ENCODE assay signal across 8 mouse cellular contexts in genomic region chr4:135872589-135873391, GRCm38 (mm10). TPM values are rescaled to one million over a fixed set of nuclear protein-coding genes. Genes with fewer than 3 reads are reported as not detected.
DNase-seq lines count a peak whose midpoint lies in the region; ATAC-seq and TF ChIP-seq lines count a peak whose summit lies in the region.

No protein-coding gene starts in this region.

- DNase-seq in embryo, embryonic 10.5 days (ENCODE audit: low spot score): peak; percentile 65
- DNase-seq in embryo, embryonic 11 days: no peak
- peak; percentile 19 to 29 for DNase-seq in B cell, adult 2 months
- no peak for DNase-seq in forebrain, embryonic 14.5 days (ENCODE audit: low spot score)
- no peak for DNase-seq in stomach, postnatal 0 days (ENCODE audit: low spot score)
- no peak for DNase-seq in spleen, adult 12 weeks (ENCODE audit: low spot score)

- TF ChIP-seq CTCF in stomach, postnatal 0 days (IDR thresholded peaks at IDR 0.05; ENCODE audit: low read depth): no peak

- peaks cover 40% of the 10 kb centered on the region for H3K4me1 ChIP-seq in forebrain, embryonic 14.5 days (ENCODE audit: control insufficient read depth, insufficient read depth, low read length)
- H3K4me1 ChIP-seq in limb, embryonic 15.5 days: peaks cover 45% of the 10 kb centered on the region
- H3K4me1 ChIP-seq in stomach, postnatal 0 days (replicated peaks; ENCODE audit: control insufficient read depth, insufficient read depth): peaks cover 18% of the 10 kb centered on the region; the same call in 1 of the 2 replicates

- H3K36me3 ChIP-seq in forebrain, embryonic 14.5 days (ENCODE audit: control insufficient read depth, insufficient read depth, low read length): peaks cover 25% of the 10 kb centered on the region
- H3K36me3 ChIP-seq in limb, embryonic 15.5 days: peaks cover 13% of the 10 kb centered on the region
- H3K36me3 ChIP-seq in stomach, postnatal 0 days (ENCODE audit: control insufficient read depth, insufficient read depth, low read length): no peaks in the 10 kb centered on the region

- H3K9ac ChIP-seq in forebrain, embryonic 14.5 days (ENCODE audit: low read length): peak overlapping the region; percentile 95
- H3K9ac ChIP-seq in limb, embryonic 15.5 days: peak overlapping the region; percentile 72
- H3K9ac ChIP-seq in stomach, postnatal 0 days (ENCODE audit: low read length): peak overlapping the region; percentile 90

- no peaks in the 10 kb centered on the region for H3K9me3 ChIP-seq in forebrain, embryonic 14.5 days (replicated peaks; ENCODE audit: control insufficient read depth, low read length)
- H3K9me3 ChIP-seq in limb, embryonic 15.5 days: no peaks in the 10 kb centered on the region
- no peaks in the 10 kb centered on the region for H3K9me3 ChIP-seq in stomach, postnatal 0 days (ENCODE audit: control insufficient read depth, low read length)

- TF ChIP-seq EP300 in stomach, postnatal 0 days (optimal IDR thresholded peaks at IDR 0.05): no peak

- 7% methylated on average over 17 of the region's 17 CpGs for whole genome bisulfite sequencing in forebrain, embryonic 14.5 days
- 7% methylated on average over 17 of the region's 17 CpGs for WGBS in limb, embryonic 15.5 days
- 4% methylated on average over 17 of the region's 17 CpGs for WGBS in stomach, postnatal 0 days

- peak overlapping the region; percentile 64 for H3K4me3 ChIP-seq in forebrain, embryonic 14.5 days (ENCODE audit: low read depth, low read length)
- peak overlapping the region; percentile 69 for H3K4me3 ChIP-seq in limb, embryonic 15.5 days
- peak overlapping the region; percentile 83 for H3K4me3 ChIP-seq in stomach, postnatal 0 days (ENCODE audit: low read depth, low read length)

- no peaks in the 10 kb centered on the region for H3K27me3 ChIP-seq in forebrain, embryonic 14.5 days (replicated peaks; ENCODE audit: control insufficient read depth, insufficient read depth, low read length)
- H3K27me3 ChIP-seq in limb, embryonic 15.5 days: no peaks in the 10 kb centered on the region
- no peaks in the 10 kb centered on the region for H3K27me3 ChIP-seq in stomach, postnatal 0 days (ENCODE audit: control insufficient read depth, insufficient read depth, low read length)

- peak overlapping the region; percentile 99 for H3K27ac ChIP-seq in forebrain, embryonic 14.5 days (ENCODE audit: low read depth, low read length)
- peak overlapping the region; percentile 99 for H3K27ac ChIP-seq in limb, embryonic 15.5 days
- H3K27ac ChIP-seq in stomach, postnatal 0 days (replicated peaks): peak overlapping the region; percentile 100

- H3K4me2 ChIP-seq in forebrain, embryonic 14.5 days (ENCODE audit: low read length): peak overlapping the region; percentile 81
- peak overlapping the region; percentile 74 for H3K4me2 ChIP-seq in limb, embryonic 15.5 days
- H3K4me2 ChIP-seq in stomach, postnatal 0 days (replicated peaks; ENCODE audit: low read depth): peak overlapping the region; percentile 70

- ATAC-seq in forebrain, embryonic 14.5 days: no peak
- no peak for ATAC-seq in limb, embryonic 15.5 days (ENCODE audit: insufficient number of reproducible peaks, low FRiP score, low TSS enrichment, low read depth)
- ATAC-seq in stomach, postnatal 0 days (ENCODE audit: low FRiP score, low TSS enrichment): no peak
- no peak for ATAC-seq in granulocyte monocyte progenitor cell, adult 5-6 weeks (replicated peaks; ENCODE audit: poor library complexity, severe bottlenecking)

RNA-seq across cellular contexts. Expression of gene Pnrc2, which starts 0.9 kb away (rescaled TPM):
- polyA plus RNA-seq in forebrain, embryonic 14.5 days (2014; fragmentation: Nextera tagmentation; extraction: Ambion mirVana): 162 and 165 TPM in 2 replicates
- 160 TPM in 2 replicates for polyA plus RNA-seq in limb, embryonic 15.5 days (2015; fragmentation: Nextera tagmentation; extraction: Ambion mirVana)
- 101 TPM in 2 replicates for polyA plus RNA-seq in stomach, postnatal 0 days (2015; fragmentation: Nextera tagmentation; extraction: Ambion mirVana)
- 65.4 and 67.9 TPM in 2 replicates for total RNA-seq in granulocyte monocyte progenitor cell, adult 5-6 weeks (2014; fragmentation: Nextera tagmentation)
- 159 and 192 TPM in 2 replicates for total RNA-seq in granulocyte monocyte progenitor cell, adult 5-6 weeks (2017)

RNA-seq across cellular contexts. Expression of gene Srsf10, which starts 17.2 kb away (rescaled TPM):
- polyA plus RNA-seq in forebrain, embryonic 14.5 days (2014; fragmentation: Nextera tagmentation; extraction: Ambion mirVana): 259 and 304 TPM in 2 replicates
- polyA plus RNA-seq in limb, embryonic 15.5 days (2015; fragmentation: Nextera tagmentation; extraction: Ambion mirVana): 208 and 209 TPM in 2 replicates
- 83.7 and 88.1 TPM in 2 replicates for polyA plus RNA-seq in stomach, postnatal 0 days (2015; fragmentation: Nextera tagmentation; extraction: Ambion mirVana)
- total RNA-seq in granulocyte monocyte progenitor cell, adult 5-6 weeks (2014; fragmentation: Nextera tagmentation): 140 TPM in 2 replicates
- total RNA-seq in granulocyte monocyte progenitor cell, adult 5-6 weeks (2017): 191 and 201 TPM in 2 replicates

RNA-seq across cellular contexts. Expression of gene Cnr2, which starts 22.4 kb away (rescaled TPM):
- 0.05 and 0.10 TPM in 2 replicates for polyA plus RNA-seq in forebrain, embryonic 14.5 days (2014; fragmentation: Nextera tagmentation; extraction: Ambion mirVana)
- polyA plus RNA-seq in limb, embryonic 15.5 days (2015; fragmentation: Nextera tagmentation; extraction: Ambion mirVana): 0.89 and 1.1 TPM in 2 replicates
- polyA plus RNA-seq in stomach, postnatal 0 days (2015; fragmentation: Nextera tagmentation; extraction: Ambion mirVana): 0.10 and 0.11 TPM in 2 replicates
- total RNA-seq in granulocyte monocyte progenitor cell, adult 5-6 weeks (2014; fragmentation: Nextera tagmentation): 4.5 and 6.0 TPM in 2 replicates
- 4.0 and 5.1 TPM in 2 replicates for total RNA-seq in granulocyte monocyte progenitor cell, adult 5-6 weeks (2017)

RNA-seq across cellular contexts. Expression of gene Fuca1, which starts 47.7 kb away (rescaled TPM):
- 53.1 and 60.7 TPM in 2 replicates for polyA plus RNA-seq in forebrain, embryonic 14.5 days (2014; fragmentation: Nextera tagmentation; extraction: Ambion mirVana)
- polyA plus RNA-seq in limb, embryonic 15.5 days (2015; fragmentation: Nextera tagmentation; extraction: Ambion mirVana): 78.4 and 97.2 TPM in 2 replicates
- 171 and 179 TPM in 2 replicates for polyA plus RNA-seq in stomach, postnatal 0 days (2015; fragmentation: Nextera tagmentation; extraction: Ambion mirVana)
- total RNA-seq in granulocyte monocyte progenitor cell, adult 5-6 weeks (2014; fragmentation: Nextera tagmentation): 62.1 and 116 TPM in 2 replicates
- 68.2 and 68.6 TPM in 2 replicates for total RNA-seq in granulocyte monocyte progenitor cell, adult 5-6 weeks (2017)

Comparison
In these comparisons a context has a peak if more than half of its experiments do, and no peak if none do; other contexts are left out.
1. DNase-seq: peak in embryo, embryonic 10.5 days (single experiment) and B cell, adult 2 months (2 of 2); none in embryo, embryonic 11 days (single experiment), forebrain, embryonic 14.5 days (single experiment), stomach, postnatal 0 days (single experiment) and spleen, adult 12 weeks (single experiment).
2. Peak in every context shown above with its lines, with median percentiles within 50 percentile points of each other: H3K27ac ChIP-seq, H3K4me2 ChIP-seq, H3K4me3 ChIP-seq and H3K9ac ChIP-seq.